Mouse (Mus musculus): Measurements from ENCODE around the gene Mc3r. TPM values are rescaled to one million over a fixed set of nuclear protein-coding genes. Genes with fewer than 3 reads are reported as not detected.

Gene Mc3r
- total RNA-seq, 2 experiments from 2014 or later, result not detected

GRCm38 (mm10) chr2:172291755-172292524, 43.6 kb downstream of the Mc3r start:
- intact Hi-C loops (cut with DNase I), result no loop called here

GRCm38 (mm10) chr2:172292525-172293405, 44.5 kb downstream of the Mc3r start:
- intact Hi-C loops (cut with DNase I), result no loop called here

More at GRCm38 (mm10) chr2:172291755-172292524, 43.6 kb downstream of the Mc3r start:
- DNase-seq, result no peak

GRCm38 (mm10) chr2:172298083-172298482, 49.8 kb downstream of the Mc3r start:
- DNase-seq, result no peak
- intact Hi-C loops (cut with DNase I), result no loop called here

More at GRCm38 (mm10) chr2:172292525-172293405, 44.5 kb downstream of the Mc3r start:
- DNase-seq, result no peak

GRCm38 (mm10) chr2:172298542-172298941, 50.2 kb downstream of the Mc3r start:
- intact Hi-C loops (cut with DNase I), result no loop called here
- DNase-seq, result no peak

GRCm38 (mm10) chr2:172299126-172299921, 51.0 kb downstream of the Mc3r start:
- DNase-seq, result no peak
- intact Hi-C loops (cut with DNase I), result no loop called here

Other genes starting within 250 kb of the Mc3r start
- gene Cbln4, start 205.0 kb upstream of the Mc3r start, total RNA-seq (2021), result not detected
- gene Fam210b, start 97.1 kb downstream of the Mc3r start, total RNA-seq (2021), result 1 to 10 TPM; 6.8 to 7.1 TPM
- 1 to 10 TPM in 1 of 2 experiments, under 1 TPM in 1; 0.95 to 1.1 TPM for gene Aurka, start 122.0 kb downstream of the Mc3r start, total RNA-seq (2021)
- 10 to 100 TPM; 18.2 to 19.6 TPM for gene Cstf1, start 122.2 kb downstream of the Mc3r start, total RNA-seq (2021)
- gene Cass4, start 145.3 kb downstream of the Mc3r start, total RNA-seq (2021), result under 1 TPM; 0.36 to 0.46 TPM
- 10 to 100 TPM; 31.9 to 34.3 TPM for gene Rtf2, start 192.1 kb downstream of the Mc3r start, total RNA-seq (2021)
- not detected for gene Gcnt7, start 210.1 kb downstream of the Mc3r start, total RNA-seq (2021)
- gene Fam209, start 224.0 kb downstream of the Mc3r start, total RNA-seq (2021), result not detected